Mouse (Mus musculus): ENCODE measurements around the gene Tpcn1.
"Not testable (repeated sequence)": the region's sequence is repeated elsewhere in the genome, so short reads cannot be mapped to it uniquely, and the experiment has no call there.

The Tpcn1 gene

DNA sequence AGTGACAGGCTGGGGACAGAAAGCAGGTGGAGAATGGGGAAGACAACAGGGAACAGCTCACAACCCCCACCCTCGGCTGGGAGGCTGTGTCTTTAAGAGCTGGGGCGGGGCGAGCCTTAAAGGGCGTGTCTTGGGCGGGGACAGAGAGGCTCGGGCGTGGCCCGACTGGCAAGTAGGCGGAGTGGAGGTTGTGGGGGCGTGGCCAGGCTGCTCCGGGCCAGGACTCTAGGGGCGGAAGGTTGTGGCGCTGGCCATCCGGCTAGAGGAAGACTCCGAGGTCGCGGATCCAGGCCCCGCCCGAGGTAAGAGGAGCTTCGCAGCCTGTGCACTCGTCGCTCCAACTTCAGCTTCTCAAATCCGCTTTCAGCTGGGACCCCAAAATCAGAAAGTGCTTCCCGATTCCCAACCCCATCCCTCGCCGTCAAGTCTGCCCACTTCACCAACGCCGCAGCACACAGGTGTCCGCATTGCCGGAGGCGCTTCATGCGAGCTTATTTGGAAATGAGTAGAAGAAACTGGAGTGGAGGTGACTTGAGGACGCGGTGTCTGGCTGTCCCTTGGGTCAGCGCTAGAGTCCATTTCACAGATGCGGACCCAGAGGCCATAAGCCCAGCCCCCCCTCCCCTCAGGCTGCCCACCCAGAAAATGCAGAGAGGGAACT lies 77.4 kb downstream of the Tpcn1 start, which contains the start of gene Slc8b1:
TSS of gene Slc8b1 (plus strand) at position 187 of the 661 bp plus-strand sequence.
- peak; percentile 96 for DNase-seq (ENCODE audit: low spot score)

DNA sequence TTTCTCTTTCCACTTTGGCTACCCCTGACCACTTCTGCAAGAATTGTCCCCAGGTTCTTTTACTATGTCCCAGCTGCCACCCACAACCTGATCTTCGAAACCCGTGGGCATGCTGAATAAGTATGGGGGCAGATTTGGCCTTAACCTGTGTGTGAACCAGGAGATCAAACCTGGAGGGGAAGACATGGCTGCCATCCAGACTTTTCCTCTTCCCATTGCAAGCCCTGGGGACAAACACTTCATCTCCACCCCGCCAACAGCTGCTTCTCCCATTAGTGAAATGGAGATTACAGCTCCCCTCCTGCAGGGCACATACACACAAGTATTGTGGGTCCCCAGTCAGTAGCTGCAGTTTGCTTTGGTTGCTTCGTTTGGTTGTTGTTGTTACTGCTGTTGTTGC lies 81.2 kb downstream of the Tpcn1 start:
- no peak for DNase-seq (ENCODE audit: low spot score)

DNA sequence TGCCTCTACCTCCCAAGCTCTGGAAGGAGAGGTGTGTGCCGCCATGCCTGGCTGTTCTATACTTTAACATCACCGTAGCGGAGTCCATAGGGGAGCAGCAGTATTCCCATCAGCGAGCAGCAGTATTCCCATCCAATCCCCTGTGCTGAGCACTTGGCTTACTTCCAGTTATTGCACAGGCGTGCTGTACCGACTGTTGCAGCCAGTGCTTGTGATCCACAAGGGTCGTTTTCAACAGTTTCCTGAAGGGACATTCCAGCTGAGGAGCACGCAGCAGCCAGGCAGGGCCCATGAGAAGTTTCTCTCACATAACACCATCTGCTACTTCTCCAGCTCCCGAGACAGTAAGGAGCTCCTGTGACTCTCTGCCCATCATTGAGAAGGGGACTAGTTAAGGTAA lies 82.0 kb downstream of the Tpcn1 start:
- no peak for DNase-seq (ENCODE audit: low spot score)

DNA sequence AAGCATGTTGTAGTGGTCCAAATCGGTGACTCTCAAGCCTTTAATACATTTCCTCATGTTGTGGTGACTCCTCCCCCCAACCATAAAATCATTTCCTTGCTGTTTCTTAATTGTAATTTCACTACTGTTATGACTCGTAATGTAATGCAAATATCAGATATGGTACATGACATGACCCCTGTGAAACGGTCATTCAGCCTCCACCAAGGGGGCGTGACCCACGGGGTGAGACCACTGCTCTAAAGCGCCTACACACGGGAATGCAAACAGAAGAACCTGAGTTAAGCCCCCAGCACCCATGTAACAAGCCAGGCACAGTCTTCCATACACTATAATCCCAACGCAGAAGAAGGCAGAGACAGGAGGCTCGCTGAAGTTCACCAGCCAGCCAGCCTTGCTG lies 82.7 kb downstream of the Tpcn1 start:
- no peak for DNase-seq (ENCODE audit: low spot score)

DNA sequence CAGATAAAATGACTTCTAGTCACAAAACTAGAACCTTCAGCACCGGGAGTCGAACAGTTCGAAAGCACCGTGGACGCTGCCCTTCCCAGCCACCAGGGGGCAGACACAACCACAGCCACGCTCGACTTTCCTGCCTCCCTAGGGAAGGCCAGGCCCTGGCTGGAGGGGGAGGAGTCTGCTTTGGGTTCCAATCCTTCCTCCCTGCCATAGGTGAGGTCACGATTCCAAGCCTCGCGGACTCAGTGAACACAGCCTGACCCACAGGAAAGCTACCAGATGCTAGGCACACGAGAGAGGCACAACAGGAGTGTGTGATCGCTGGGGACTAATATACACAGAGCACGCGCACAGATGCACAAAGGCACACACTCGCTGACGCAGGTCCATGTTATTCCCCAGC lies 83.1 kb downstream of the Tpcn1 start:
- peak; percentile 74 for DNase-seq (ENCODE audit: low spot score)

GRCm38 (mm10) chr5:120503144-120503795 lies 85.2 kb downstream of the Tpcn1 start, which contains the start of gene Plbd2:
Plbd2 (minus strand) TSS chr5:120503625.
- peak; percentile 72 for DNase-seq (ENCODE audit: low spot score)

GRCm38 (mm10) chr5:120502675-120503143 lies 85.8 kb downstream of the Tpcn1 start:
- DNase-seq (ENCODE audit: low spot score) = no peak

GRCm38 (mm10) chr5:120502147-120502621 lies 86.3 kb downstream of the Tpcn1 start:
- no peak for DNase-seq (ENCODE audit: low spot score)

DNA sequence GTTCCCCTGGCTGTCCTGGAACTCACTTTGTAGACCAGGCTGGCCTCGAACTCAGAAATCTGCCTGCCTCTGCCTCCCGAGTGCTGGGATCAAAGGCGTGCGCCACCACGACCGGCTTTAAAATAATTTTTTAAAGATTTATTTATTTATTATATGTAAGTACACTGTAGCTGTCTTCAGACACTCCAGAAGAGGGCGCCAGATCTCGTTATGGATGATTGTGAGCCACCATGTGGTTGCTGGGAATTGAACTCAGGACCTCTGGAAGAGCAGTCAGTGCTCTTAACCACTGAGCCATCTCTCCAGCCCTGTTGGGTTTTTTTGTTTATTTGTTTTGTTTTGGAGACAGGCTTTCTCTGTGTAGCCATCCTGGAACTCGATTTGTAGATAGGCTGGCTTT lies 87.9 kb downstream of the Tpcn1 start:
- not testable (repeated sequence) for DNase-seq (ENCODE audit: low spot score)

DNA sequence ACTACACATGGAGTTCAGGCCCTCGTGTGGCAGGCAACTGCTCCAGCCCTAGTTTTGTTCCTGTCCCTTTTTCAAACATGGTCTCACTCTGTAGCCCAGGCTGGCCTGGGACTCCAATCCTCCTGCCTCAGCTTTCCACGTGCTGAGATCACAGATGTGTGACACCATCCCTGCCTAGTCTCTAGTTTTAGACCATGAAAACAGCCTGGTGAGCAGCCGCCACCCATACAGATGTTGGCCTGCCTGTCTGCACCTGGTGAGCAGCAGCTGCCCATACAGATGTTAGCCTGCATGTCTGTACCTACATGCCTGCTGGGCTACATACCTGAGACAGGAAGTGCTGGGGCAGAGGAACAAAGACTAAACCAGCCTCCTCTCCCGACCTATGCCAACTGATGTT lies 89.3 kb downstream of the Tpcn1 start:
- no peak for DNase-seq (ENCODE audit: low spot score)

DNA sequence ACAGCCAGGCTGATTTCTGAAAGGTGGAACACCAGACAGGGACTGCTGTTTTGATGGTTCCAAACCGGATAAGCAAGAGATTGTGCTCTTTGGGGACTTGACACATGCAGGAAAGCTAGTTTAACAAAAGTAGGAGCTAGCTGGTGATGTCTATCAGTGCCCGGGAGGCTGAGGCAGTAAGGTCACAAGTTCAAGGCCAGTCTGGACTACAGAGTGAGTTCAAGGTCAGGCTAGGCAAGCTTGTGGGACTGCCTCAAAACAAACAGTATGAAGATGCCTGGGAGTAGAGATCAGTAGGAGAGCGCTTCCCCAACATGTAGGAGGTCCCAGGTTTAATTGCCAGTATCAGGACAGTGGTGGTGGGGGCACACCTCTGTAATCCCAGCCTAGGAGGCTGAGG lies 91.4 kb downstream of the Tpcn1 start:
- DNase-seq (ENCODE audit: low spot score) = no peak

- DNase-seq (ENCODE audit: low spot score) = no peak
These were observed 92.7 kb downstream of the Tpcn1 start for GRCm38 (mm10) chr5:120495703-120496226.

DNA sequence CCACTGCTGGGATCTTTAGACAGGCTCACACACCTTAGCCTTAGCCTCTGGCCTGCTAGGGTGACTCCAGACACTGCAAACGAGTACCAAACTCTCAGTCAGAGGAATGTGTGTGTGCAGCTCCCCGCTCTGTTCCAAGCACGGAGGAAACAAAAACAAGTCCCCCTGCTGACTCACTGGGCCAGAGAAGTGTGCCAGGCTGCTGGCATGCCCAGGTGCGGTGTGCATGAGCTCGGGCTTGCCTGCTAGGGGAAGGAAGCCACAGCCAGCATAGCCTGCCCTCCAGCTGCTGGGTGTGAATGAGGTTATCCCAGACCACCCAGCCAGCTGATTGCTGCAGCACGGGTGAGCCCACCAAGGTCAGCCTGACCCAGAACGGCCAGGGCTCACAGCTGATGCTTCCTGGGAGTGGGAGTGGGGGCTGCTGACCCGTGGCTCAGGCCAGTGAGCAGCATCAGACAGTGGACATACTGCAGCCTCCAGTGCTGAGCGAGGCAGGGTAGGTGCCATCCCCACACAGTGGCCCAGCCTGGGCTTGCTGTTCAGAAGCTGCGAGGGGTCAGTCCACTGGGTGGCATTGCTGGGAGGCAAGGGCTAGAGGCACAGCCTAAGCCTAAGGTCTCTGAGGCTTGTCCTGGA lies 93.3 kb downstream of the Tpcn1 start:
- no peak for DNase-seq (ENCODE audit: low spot score)

GRCm38 (mm10) chr5:120493873-120494395 lies 94.5 kb downstream of the Tpcn1 start:
- DNase-seq (ENCODE audit: low spot score) = no peak

- DNase-seq (ENCODE audit: low spot score) = no peak
These were observed 95.0 kb downstream of the Tpcn1 start for GRCm38 (mm10) chr5:120493440-120493839.

DNA sequence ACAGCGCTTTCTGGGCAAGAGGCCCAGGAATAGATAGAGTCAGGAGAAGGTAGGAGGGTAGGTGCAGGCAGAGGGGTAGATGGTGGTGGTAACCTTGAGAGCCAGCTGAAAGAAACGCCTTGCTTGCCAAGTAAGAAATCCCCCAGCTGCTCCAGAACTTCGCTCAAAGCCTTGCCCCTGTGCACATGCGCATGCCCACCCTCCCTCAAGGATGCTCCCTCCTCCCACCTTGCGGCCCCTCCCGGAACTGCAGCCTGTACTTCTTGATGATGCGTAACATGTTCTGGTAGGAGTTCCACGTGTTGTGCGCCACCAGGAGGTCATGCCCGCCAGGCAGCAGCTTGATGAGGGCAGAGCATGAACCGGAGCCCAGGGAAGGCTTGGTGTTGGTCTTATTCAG lies 96.0 kb downstream of the Tpcn1 start:
- DNase-seq (ENCODE audit: low spot score) = no peak

DNA sequence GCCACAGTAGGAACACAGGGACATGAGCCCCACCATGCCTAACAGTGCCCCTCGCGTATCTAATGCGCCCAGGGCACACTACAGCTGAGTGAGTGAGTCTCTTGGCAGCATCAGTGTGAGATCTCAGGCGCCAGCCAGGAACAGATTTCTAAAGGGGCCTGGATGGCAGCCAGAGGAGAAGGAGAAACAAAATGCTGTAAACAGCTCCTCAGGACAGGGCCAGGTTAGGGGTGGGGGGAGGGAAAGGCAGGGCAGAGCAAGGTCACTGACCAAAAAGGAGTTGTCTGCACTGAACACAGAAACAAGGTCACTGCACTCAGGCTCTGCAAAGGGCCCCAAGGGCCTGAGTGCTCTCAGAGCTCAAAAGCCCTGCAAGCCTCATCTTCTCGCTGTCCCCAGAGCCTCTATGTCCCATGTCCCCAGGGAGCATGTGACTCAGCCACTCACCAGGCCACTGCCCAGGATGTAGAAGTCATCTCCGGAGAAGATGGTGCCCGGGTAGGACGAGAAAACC lies 97.7 kb downstream of the Tpcn1 start:
- no peak for DNase-seq (ENCODE audit: low spot score)

GRCm38 (mm10) chr5:120487844-120488243 lies 100.6 kb downstream of the Tpcn1 start:
- DNase-seq (ENCODE audit: low spot score) = no peak

All from ovary, postnatal 14 days (tissue).